Mouse (Mus musculus) ES-E14 (cell line): Measurements from ENCODE around the gene Luc7l2. TPM values are rescaled to one million over a fixed set of nuclear protein-coding genes. Genes with fewer than 3 reads are reported as not detected.
A peak's percentile ranks its signal among the peaks of the same experiment; 100 is the strongest.

Experiments
- DNase-seq: peaks from one replicate; pipeline ENCODE4 v3.0.0-alpha.2; 2013; ENCODE audit warnings: low read depth, low spot score
- H3K27ac ChIP-seq: 2 replicates; pipeline ENCODE4 v1.5.1; 2012; ENCODE audit warnings: low read depth, mild to moderate bottlenecking, low read length, moderate library complexity, mixed read lengths; ENCODE audit not compliant: poor library complexity, insufficient read depth, severe bottlenecking
- H3K36me3 ChIP-seq: 2 replicates; pipeline ENCODE4 v1.6.1; 2012; ENCODE audit warnings: mild to moderate bottlenecking, low read length, moderate library complexity, mixed read lengths; ENCODE audit not compliant: control insufficient read depth, poor library complexity, insufficient read depth, severe bottlenecking
- H3K4me1 ChIP-seq, 2 experiments: fragments of 150-350 bp in 1 of 2; sonication (generic) in 1 of 2; 2 replicates each; pipeline ENCODE4 v1.6.1; 2012; ENCODE audit warnings: low read length in 2 of 2, mild to moderate bottlenecking in 1 of 2, mixed read lengths in 1 of 2; ENCODE audit not compliant: control insufficient read depth in 2 of 2, insufficient read depth in 2 of 2, poor library complexity in 1 of 2
- H3K4me3 ChIP-seq, 2 experiments: fragments of 150-350 bp in 1 of 2; sonication (generic) in 1 of 2; 2 replicates each; pipeline ENCODE4 v1.5.1; 2012; ENCODE audit warnings: low read length in 2 of 2, low read depth in 1 of 2, mild to moderate bottlenecking in 1 of 2, mixed read lengths in 1 of 2; ENCODE audit not compliant: insufficient read depth in 1 of 2, poor library complexity in 1 of 2, severe bottlenecking in 1 of 2
- H3K9ac ChIP-seq: 2 replicates; pipeline ENCODE4 v1.6.1; 2012; ENCODE audit warnings: low read depth, mild to moderate bottlenecking, low read length, mixed read lengths; ENCODE audit not compliant: poor library complexity, insufficient read depth, severe bottlenecking
- H3K9me3 ChIP-seq: fragments of 150-350 bp; sonication (generic); 2 replicates; pipeline ENCODE4 v1.6.1; 2012; ENCODE audit warnings: low read depth, mild to moderate bottlenecking, low read length; ENCODE audit not compliant: control insufficient read depth, insufficient read depth
- CHD2 ChIP-seq: IDR thresholded peaks from 2 replicates; pipeline ENCODE4 v1.6.1; 2014; ENCODE audit warnings: mild to moderate bottlenecking, low read depth, low read length, inconsistent platforms
- HCFC1 ChIP-seq: IDR thresholded peaks from 2 replicates; pipeline ENCODE4 v1.6.1; 2012; ENCODE audit warnings: low read length, inconsistent platforms, borderline replicate concordance; ENCODE audit not compliant: insufficient read depth
- MAFK ChIP-seq: IDR thresholded peaks from 2 replicates; pipeline ENCODE4 v1.6.1; 2014; ENCODE audit warnings: mild to moderate bottlenecking, low read depth, low read length, inconsistent platforms; ENCODE audit not compliant: insufficient read depth
- ZC3H11A ChIP-seq: IDR thresholded peaks from 2 replicates; pipeline ENCODE4 v1.6.1; 2012; ENCODE audit warnings: low read depth, mild to moderate bottlenecking, inconsistent platforms, low read length, borderline replicate concordance
- ZNF384 ChIP-seq: IDR thresholded peaks from 2 replicates; pipeline ENCODE4 v1.6.1; 2012; ENCODE audit warnings: low read depth, low read length, inconsistent platforms
- in situ Hi-C, 2 experiments: fragments of 600-800 bp; cut with MboI; formaldehyde crosslinking; loops; one replicate each; pipeline ENCODE4 v1.15.1; 2025; ENCODE audit warnings: low sequenced_read_pairs in 2 of 2, inconsistent platforms in 1 of 2; ENCODE audit not compliant: unreplicated experiment in 2 of 2
- total RNA-seq: library from RNA; depleted of rRNA; stranded (reverse); fragments of 300-350 nt; gene quantifications from 2 replicates; pipeline ENCODE4 v1.2.3, GENCODE M21; 2012

Luc7l2 gene
- total RNA-seq, 1 experiment, result 99.5 TPM

GRCm38 (mm10) chr6:38552636-38553000 is 1.5 kb downstream of the Luc7l2 start:
- TF ChIP-seq HCFC1 (no peak), ZC3H11A (no peak), MAFK (no peak), ZNF384 (no peak; the same call in 1 of the 2 replicates), CHD2 (no peak)
- DNase-seq, result no peak
- H3K4me1 ChIP-seq, result peaks cover 2 to 7% of the 10 kb centered on the region in 2 experiments; a peak in 3 of 4 replicates
- H3K9ac ChIP-seq, result no peak overlapping the region
- peak overlapping the region; percentile 82 to 93; a peak in 3 of 4 replicates for H3K4me3 ChIP-seq
- in situ Hi-C loops, result no loop called here
- peak overlapping the region; percentile 85; the same call in 1 of the 2 replicates for H3K27ac ChIP-seq
- H3K9me3 ChIP-seq, result no peaks in the 10 kb centered on the region
- peaks cover 3% of the 10 kb centered on the region; the same call in 1 of the 2 replicates for H3K36me3 ChIP-seq

GRCm38 (mm10) chr6:38576096-38576495 is 25.0 kb downstream of the Luc7l2 start:
- H3K4me3 ChIP-seq, result no peak overlapping the region
- H3K9me3 ChIP-seq, result no peaks in the 10 kb centered on the region
- DNase-seq, result no peak
- H3K36me3 ChIP-seq, result peaks cover 3% of the 10 kb centered on the region
- H3K27ac ChIP-seq, result no peak overlapping the region
- no peaks in the 10 kb centered on the region for H3K4me1 ChIP-seq
- TF ChIP-seq CHD2 (no peak), MAFK (no peak), ZC3H11A (no peak), ZNF384 (no peak), HCFC1 (no peak)
- no peak overlapping the region for H3K9ac ChIP-seq
- in situ Hi-C loops, result no loop called here

GRCm38 (mm10) chr6:38580112-38580857 is 29.2 kb downstream of the Luc7l2 start:
- no peak for TF ChIP-seq ZC3H11A
- TF ChIP-seq HCFC1, result no peak
- TF ChIP-seq CHD2, result no peak
- TF ChIP-seq MAFK, result peak; percentile 76
- TF ChIP-seq ZNF384, result no peak
- Histone ChIP-seq H3K4me3 (no peak overlapping the region), H3K9me3 (no peaks in the 10 kb centered on the region), H3K27ac (no peak overlapping the region), H3K9ac (no peak overlapping the region), H3K36me3 (peaks cover 6% of the 10 kb centered on the region), H3K4me1 (no peaks in the 10 kb centered on the region)
- no peak for DNase-seq
- in situ Hi-C loops, result no loop called here

- H3K9me3 ChIP-seq, result no peaks in the 10 kb centered on the region
- H3K36me3 ChIP-seq, result peaks cover 14% of the 10 kb centered on the region
- no peaks in the 10 kb centered on the region for H3K4me1 ChIP-seq
- no peak overlapping the region for H3K9ac ChIP-seq
- no peak for DNase-seq
- TF ChIP-seq CHD2 (no peak), ZNF384 (no peak), ZC3H11A (no peak), MAFK (no peak), HCFC1 (no peak)
- H3K4me3 ChIP-seq, result no peak overlapping the region
- H3K27ac ChIP-seq, result no peak overlapping the region
- in situ Hi-C loops, result no loop called here
These were observed 30.6 kb downstream of the Luc7l2 start for GRCm38 (mm10) chr6:38581711-38582110.
